Mouse (Mus musculus): ENCODE data around the gene Pcnx.

Pcnx gene

GRCm38 (mm10) chr12:81856696-81857095 lies 3.1 kb upstream of the Pcnx start:
- peak; percentile 61 for DNase-seq

- DNase-seq = no peak
Observed at GRCm38 (mm10) chr12:81857251-81857650, 2.6 kb upstream of the Pcnx start.

- DNase-seq = no peak
Observed at GRCm38 (mm10) chr12:81857978-81858569, 1.7 kb upstream of the Pcnx start.

- peak; percentile 61 for DNase-seq
Observed at GRCm38 (mm10) chr12:81860308-81861181, 722 bp downstream of the Pcnx start.

- no peak for DNase-seq
Observed at GRCm38 (mm10) chr12:81861199-81862085, 1.6 kb downstream of the Pcnx start.

- peak; percentile 28 for DNase-seq
Observed at GRCm38 (mm10) chr12:81862351-81862802, 2.6 kb downstream of the Pcnx start.

GRCm38 (mm10) chr12:81863949-81864348 lies 4.1 kb downstream of the Pcnx start:
- no peak for DNase-seq

GRCm38 (mm10) chr12:81865183-81865582 lies 5.4 kb downstream of the Pcnx start:
- no peak for DNase-seq

- DNase-seq = no peak
Observed at GRCm38 (mm10) chr12:81867316-81867715, 7.5 kb downstream of the Pcnx start.

- DNase-seq = peak; percentile 26
Observed at GRCm38 (mm10) chr12:81869205-81869940, 9.6 kb downstream of the Pcnx start.

- no peak for DNase-seq
Observed at GRCm38 (mm10) chr12:81873345-81873744, 13.5 kb downstream of the Pcnx start.

- DNase-seq = no peak
Observed at GRCm38 (mm10) chr12:81880161-81880560, 20.3 kb downstream of the Pcnx start.

- no peak for DNase-seq
Observed at GRCm38 (mm10) chr12:81883255-81884106, 23.7 kb downstream of the Pcnx start.

GRCm38 (mm10) chr12:81884107-81884398 lies 24.2 kb downstream of the Pcnx start:
- DNase-seq = no peak

GRCm38 (mm10) chr12:81884983-81885382 lies 25.2 kb downstream of the Pcnx start:
- no peak for DNase-seq

GRCm38 (mm10) chr12:81885982-81886381 lies 26.2 kb downstream of the Pcnx start:
- no peak for DNase-seq

- no peak for DNase-seq
Observed at GRCm38 (mm10) chr12:81888954-81889353, 29.1 kb downstream of the Pcnx start.

- no peak for DNase-seq
Observed at GRCm38 (mm10) chr12:81891946-81892345, 32.1 kb downstream of the Pcnx start.

- no peak for DNase-seq
Observed at GRCm38 (mm10) chr12:81894311-81894710, 34.5 kb downstream of the Pcnx start.

GRCm38 (mm10) chr12:81895986-81896385 lies 36.2 kb downstream of the Pcnx start:
- no peak for DNase-seq

GRCm38 (mm10) chr12:81904456-81904855 lies 44.6 kb downstream of the Pcnx start:
- no peak for DNase-seq

- no peak for DNase-seq
Observed at GRCm38 (mm10) chr12:81905865-81906264, 46.0 kb downstream of the Pcnx start.

Data from lung, postnatal 14 days (tissue).